Mouse (Mus musculus) retina, postnatal 7 days (tissue): ENCODE measurements around the gene Rapgef4.
A peak's percentile ranks its signal among the peaks of the same experiment; 100 is the strongest.

Experiments used
- DNase-seq: peaks from one replicate; pipeline ENCODE4 v3.0.0-alpha.2; 2012; ENCODE audit warnings: low read depth, low spot score

The Rapgef4 gene

GRCm38 (mm10) chr2:72230545-72230944 is 249.5 kb downstream of the Rapgef4 start:
- DNase-seq = no peak

GRCm38 (mm10) chr2:72234085-72234484 is 253.0 kb downstream of the Rapgef4 start:
- no peak for DNase-seq

GRCm38 (mm10) chr2:72234943-72235342 is 253.9 kb downstream of the Rapgef4 start:
- DNase-seq = peak; percentile 51

- DNase-seq = no peak
These were observed 254.4 kb downstream of the Rapgef4 start for GRCm38 (mm10) chr2:72235361-72235901.

- DNase-seq = no peak
These were observed 257.4 kb downstream of the Rapgef4 start for GRCm38 (mm10) chr2:72238421-72238820.

- DNase-seq = no peak
These were observed 257.9 kb downstream of the Rapgef4 start for GRCm38 (mm10) chr2:72238925-72239324.

- no peak for DNase-seq
These were observed 258.4 kb downstream of the Rapgef4 start for GRCm38 (mm10) chr2:72239456-72239855.

- no peak for DNase-seq
These were observed 259.0 kb downstream of the Rapgef4 start for GRCm38 (mm10) chr2:72239993-72240392.

GRCm38 (mm10) chr2:72240691-72241090 is 259.7 kb downstream of the Rapgef4 start:
- no peak for DNase-seq

- DNase-seq = no peak
These were observed 260.9 kb downstream of the Rapgef4 start for GRCm38 (mm10) chr2:72241714-72242472.

- no peak for DNase-seq
These were observed 262.1 kb downstream of the Rapgef4 start for GRCm38 (mm10) chr2:72242910-72243675.

- no peak for DNase-seq
These were observed 264.6 kb downstream of the Rapgef4 start for GRCm38 (mm10) chr2:72245631-72246030.

GRCm38 (mm10) chr2:72246376-72246775 is 265.3 kb downstream of the Rapgef4 start:
- DNase-seq = no peak

GRCm38 (mm10) chr2:72247819-72248218 is 266.8 kb downstream of the Rapgef4 start:
- DNase-seq = no peak

GRCm38 (mm10) chr2:72252510-72253505 is 271.8 kb downstream of the Rapgef4 start:
- no peak for DNase-seq

- DNase-seq = no peak
These were observed 272.8 kb downstream of the Rapgef4 start for GRCm38 (mm10) chr2:72253882-72254281.

- DNase-seq = no peak
These were observed 274.0 kb downstream of the Rapgef4 start for GRCm38 (mm10) chr2:72254813-72255582.

GRCm38 (mm10) chr2:72260704-72261103 is 279.7 kb downstream of the Rapgef4 start:
- no peak for DNase-seq

- no peak for DNase-seq
These were observed 281.9 kb downstream of the Rapgef4 start for GRCm38 (mm10) chr2:72262814-72263480.

GRCm38 (mm10) chr2:72267390-72267789 is 286.4 kb downstream of the Rapgef4 start:
- DNase-seq = no peak
